Mouse (Mus musculus): ENCODE results near the gene Scamp3.

DNA sequence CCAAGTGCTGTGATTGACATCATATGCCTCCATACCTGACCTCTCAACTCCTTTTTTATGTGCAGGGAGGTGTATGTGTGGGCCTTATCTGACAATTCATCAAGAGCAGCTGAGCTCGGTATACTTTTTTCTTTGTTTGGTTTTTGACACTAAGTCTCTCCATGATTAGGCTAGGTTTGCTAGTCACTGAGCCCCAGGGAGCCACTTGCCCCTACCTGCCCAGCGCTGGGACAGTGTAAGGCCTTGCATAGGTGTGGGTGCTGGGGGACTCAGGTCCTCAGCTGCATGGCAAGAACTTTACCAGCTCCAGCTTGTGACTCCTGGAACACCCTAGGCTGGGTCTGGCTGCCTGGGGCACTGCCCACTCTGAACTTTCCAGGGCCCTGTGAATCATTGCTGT lies 29.4 kb downstream of the Scamp3 start:
- no peak for TF ChIP-seq CTCF (IDR thresholded peaks at IDR 0.05; ENCODE audit: low read depth, low read length)
- no peak for TF ChIP-seq POLR2A (IDR thresholded peaks at IDR 0.05; ENCODE audit: extremely low read depth, insufficient read depth, low read length)

Measured in liver, adult 2 months (tissue).